Mouse (Mus musculus): ENCODE measurements around the gene Nfkbia.

Gene Nfkbia

DNA sequence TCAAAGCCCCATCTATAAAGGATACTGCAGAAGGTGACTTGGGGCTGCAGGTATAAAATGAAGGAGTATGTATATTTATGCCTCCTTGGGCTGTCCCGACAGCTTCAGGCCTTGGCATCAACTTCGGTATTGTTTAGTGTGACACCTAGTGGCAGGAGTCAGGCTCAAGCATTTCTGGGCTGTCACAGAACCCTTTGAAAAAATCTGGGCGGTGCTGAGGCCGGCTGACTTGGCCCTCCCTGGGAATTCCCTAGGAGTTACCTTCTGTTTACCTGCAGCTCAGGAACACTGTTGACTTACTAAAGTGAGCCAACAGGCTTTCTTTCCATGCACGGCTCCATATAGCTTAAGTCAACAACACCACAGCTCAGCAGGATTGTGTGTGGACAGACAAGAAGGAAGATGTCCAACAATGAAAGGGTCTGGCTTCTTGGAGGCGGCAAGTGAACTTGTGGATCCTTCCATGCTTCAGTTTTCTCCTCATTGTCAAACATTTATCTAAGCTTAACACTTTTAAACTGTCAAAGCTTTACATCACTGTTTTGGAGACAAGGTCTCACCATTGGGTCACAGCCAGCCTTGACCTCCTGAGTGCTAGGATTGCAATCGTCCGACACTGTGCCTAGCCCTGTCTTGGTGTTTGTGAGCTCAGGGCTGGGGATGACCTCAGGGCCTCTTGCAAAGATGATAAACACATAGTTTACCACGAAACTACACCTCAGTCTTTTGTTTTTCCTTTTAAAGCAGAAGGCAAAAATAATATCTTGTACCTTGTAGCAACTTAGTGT, 2.9 kb upstream of the Nfkbia start:
- no peak for TF ChIP-seq GATA4 (IDR thresholded peaks at IDR 0.05; ENCODE audit: insufficient replicate concordance, low read length)

DNA sequence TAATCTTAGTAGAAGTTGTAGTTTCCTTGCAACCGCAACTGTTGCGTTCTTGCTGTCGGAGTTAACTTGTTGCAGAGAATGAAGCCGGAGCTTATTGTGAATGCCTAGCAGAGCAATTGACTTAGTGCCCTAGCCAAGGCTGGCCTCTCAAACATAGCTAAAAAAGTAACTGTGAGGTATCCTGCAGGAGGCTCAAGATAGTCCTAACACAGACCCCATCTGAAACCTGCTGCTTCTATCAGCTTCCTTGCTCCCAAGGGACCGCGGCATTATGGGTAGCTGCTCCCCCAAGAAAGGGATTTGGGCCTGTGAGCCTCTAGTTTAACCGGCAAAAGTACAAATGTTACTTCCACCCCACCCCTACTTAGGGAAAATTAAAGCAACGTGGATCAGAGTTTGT, 934 bp upstream of the Nfkbia start:
- TF ChIP-seq GATA4 (IDR thresholded peaks at IDR 0.05; ENCODE audit: insufficient replicate concordance, low read length) = no peak

DNA sequence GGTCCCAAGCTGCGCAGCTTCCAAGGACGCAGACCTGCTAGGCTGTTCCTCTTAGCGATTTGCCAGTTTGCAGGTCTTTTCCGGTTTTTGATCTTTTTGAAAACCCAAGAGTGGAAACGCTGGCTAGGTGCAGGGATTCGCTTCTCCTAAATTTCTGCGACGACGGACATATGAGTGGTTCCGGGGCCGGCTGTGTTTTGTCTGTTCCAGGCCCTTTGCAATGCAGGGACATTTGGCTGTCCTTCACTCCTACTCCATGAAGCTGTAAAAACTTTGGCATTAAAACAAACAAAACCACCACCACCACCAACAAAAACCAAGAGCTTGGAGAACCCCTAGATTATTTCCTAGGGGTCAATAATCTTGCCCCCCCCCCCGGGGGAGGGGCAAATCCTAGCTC, 494 bp upstream of the Nfkbia start:
- no peak for TF ChIP-seq GATA4 (IDR thresholded peaks at IDR 0.05; ENCODE audit: insufficient replicate concordance, low read length)

DNA sequence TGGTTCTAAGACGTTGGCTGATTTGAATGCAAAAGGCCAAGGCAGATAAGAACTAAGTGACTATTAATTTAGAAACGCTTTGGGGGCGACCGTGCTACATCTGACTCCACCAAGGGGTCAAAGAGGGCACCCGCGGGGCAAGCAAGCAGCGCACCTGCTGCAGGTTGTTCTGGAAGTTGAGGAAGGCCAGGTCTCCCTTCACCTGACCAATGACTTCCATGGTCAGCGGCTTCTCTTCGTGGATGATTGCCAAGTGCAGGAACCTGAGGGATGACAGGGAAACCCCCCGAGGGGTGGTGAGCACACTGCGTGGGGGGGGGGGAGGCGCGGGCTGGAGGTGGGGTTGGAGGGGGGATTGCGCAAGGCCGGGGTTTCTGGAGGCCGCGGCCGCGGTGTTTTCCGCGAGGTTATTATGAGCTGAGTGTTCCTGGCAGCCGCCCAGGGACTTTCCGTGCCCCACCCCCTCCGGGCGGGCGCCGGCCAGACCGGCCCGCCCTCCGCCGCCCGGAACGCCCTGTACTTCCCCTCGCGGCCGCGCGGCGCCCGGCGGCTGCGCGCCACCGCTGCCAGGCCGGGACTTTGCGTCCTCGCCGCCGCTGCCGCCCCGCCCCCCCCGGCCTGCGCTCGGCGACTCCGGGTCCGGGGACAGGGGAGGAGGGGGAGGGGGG, 797 bp downstream of the Nfkbia start:
- TF ChIP-seq GATA4 (IDR thresholded peaks at IDR 0.05; ENCODE audit: insufficient replicate concordance, low read length) = peak; percentile 18; the same call in 1 of the 2 replicates

DNA sequence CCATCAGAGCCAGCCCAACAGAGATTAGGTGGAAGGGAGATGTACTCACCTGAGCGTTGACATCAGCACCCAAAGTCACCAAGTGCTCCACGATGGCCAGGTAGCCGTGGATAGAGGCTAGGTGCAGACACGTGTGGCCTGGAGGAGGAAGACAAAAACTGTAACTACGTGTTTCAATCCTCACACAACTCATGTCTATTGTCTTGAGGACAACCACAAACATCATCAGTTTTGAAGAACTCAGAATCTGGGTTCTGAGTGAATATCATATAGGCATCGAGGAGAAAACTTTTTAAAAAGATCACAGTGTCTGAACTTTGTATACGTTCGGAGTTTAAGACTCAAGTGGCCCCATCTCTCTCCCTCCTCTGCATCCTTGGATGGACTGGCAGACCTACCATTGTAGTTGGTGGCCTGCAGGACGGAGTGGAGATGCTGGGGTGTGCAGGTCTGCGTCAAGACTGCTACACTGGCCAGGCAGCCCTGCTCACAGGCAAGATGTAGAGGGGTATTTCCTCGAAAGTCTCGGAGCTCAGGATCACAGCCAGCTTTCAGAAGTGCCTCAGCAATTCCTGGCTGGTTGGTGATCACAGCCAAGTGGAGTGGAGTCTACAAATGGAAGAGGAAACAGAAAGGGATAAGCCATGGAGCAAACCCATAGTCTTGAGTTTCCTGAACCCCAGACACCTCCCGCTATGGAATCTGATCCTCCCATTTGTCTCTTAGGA, 1.6 kb downstream of the Nfkbia start:
- no peak for TF ChIP-seq GATA4 (IDR thresholded peaks at IDR 0.05; ENCODE audit: insufficient replicate concordance, low read length)

DNA sequence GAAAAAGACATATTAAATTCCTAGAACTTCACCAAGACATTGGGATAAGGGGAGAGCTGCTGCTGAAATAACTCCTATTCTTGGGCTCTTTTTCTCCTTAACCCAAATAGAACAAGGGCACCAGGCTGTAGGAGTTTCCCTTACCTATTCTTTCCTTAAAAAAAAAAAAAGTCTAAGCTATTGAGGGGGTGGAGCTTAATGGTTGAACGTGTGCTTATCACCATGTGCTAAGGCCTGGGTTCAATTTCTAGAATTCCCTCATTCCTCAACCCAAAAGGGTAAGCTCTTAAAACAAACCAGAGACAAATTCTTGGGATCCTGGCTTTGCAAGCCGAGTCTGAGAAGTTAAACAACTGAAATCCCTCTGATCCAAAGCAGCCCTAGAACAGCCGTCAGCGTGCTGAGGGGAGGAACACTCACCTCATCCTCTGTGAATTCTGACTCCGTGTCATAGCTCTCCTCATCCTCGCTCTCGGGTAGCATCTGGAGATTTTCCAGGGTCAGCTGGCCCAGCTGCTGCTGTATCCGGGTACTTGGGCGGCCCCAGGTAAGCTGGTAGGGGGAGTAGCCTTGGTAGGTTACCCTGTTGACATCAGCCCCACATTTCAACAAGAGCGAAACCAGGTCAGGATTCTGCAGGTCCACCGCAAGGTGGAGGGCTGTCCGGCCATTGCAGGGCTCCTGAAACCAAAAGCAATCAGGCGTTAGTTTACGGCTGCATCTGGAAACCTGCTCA, 2.3 kb downstream of the Nfkbia start:
- TF ChIP-seq GATA4 (IDR thresholded peaks at IDR 0.05; ENCODE audit: insufficient replicate concordance, low read length) = no peak

DNA sequence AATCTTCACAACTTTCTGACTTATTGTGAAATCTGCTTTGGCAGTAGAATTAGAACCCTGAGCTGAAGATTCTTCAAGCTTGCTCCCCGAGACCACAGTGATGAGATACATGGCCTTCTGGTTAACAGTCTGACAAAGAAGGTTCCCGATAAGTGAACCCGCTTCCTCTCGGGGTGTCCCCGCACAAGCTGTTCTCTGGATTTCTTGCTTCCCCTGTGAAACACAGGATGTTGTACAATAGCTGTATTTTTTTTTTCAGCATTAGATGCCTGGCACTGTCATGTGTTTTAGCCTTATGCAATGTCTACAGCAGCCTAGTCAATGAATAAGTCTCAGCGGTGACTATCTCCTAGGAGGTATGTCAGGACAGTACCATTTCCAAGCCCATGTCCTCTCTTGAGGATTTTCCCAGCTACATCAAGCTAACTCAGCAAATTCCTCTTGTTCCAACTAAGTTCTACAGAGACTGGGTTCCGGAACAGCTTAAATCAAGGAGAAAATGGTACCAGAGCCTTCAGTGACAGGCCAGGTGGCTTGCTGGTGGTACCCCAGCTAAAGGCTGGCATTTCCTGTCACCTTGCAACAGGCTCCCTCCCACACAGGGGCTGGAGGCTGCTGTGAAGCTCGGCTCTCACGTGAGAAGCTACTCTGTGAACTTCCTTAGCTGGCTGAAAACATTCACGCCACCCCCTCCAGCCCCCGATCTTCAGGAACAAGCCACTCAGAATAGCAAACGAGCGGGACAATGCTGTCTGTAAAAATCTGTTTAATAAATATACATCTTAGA, 3.6 kb downstream of the Nfkbia start:
- TF ChIP-seq GATA4 (IDR thresholded peaks at IDR 0.05; ENCODE audit: insufficient replicate concordance, low read length) = peak; percentile 35; the same call in 1 of the 2 replicates

DNA sequence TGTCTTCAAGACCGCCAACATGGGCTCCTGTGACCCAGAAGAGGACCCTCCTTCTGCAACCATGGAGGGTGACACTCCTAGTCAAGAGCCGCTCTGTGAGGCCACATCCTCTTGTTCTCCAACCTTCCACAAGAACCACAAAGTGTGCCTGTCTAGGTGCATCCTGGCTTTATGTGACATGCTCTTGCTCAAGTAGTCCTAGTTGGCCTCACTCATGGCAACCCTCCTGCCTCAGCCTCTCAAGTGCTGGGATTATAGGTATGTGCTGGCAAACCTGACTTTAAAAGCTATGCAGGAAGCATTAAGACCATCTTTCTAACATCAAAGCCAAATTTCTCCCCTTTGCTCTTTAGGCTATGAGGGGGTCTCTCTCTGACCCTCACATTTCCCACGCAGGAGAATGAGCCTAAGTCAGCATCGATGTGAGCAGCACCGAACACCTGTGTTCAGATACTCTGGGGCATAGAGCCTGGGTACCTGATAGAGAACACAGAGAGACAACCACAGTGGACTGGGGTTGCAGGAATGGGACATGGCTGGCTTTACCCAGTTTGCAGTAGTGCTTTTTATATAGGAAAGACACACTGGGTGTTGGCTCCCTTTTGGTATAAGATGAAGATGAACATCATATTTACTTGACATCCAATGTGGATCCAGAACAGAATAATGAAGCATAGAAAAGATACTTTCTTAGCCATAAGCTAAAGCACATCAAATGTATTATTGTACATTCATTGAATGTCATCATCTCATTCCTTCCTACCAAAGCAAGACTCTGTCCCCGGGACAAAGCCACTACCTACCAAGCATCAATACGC, 4.4 kb downstream of the Nfkbia start:
- TF ChIP-seq GATA4 (IDR thresholded peaks at IDR 0.05; ENCODE audit: insufficient replicate concordance, low read length) = no peak

DNA sequence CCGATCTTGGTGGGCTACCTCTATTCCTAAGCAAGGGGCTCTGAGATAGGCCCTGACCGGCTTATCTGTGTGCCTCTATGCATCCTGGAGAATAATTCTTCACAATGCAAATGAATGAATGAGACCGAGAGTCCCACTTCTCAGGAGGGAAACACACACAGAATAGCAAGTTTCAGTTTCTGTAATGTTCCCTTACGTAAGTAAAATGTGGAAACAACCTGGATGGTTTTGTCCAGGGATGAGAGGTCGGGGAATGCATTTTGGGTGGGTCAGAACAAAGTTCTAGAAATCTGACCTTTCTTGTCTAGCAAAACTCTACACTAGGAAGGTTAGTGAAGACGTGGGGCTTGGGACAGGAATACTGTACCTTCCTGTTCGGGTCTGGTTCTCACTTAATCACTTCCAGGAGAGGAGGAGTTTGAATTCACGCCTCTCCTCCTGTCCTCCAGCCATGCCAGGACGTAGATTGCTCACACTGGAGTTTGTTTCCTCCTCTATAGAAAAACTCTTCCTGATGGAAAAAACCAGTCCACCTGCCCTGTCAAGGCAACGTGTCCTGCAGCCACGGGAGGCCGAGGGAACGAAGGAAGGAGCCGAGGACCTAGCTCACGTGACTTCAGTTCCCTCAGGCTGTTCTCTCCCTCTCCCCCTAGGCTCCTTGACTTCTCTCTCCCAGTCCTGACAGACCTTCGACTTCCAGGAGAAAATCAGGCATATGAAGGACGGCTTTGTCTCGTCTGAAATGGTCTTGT, 5.3 kb downstream of the Nfkbia start:
- no peak for TF ChIP-seq GATA4 (IDR thresholded peaks at IDR 0.05; ENCODE audit: insufficient replicate concordance, low read length)

DNA sequence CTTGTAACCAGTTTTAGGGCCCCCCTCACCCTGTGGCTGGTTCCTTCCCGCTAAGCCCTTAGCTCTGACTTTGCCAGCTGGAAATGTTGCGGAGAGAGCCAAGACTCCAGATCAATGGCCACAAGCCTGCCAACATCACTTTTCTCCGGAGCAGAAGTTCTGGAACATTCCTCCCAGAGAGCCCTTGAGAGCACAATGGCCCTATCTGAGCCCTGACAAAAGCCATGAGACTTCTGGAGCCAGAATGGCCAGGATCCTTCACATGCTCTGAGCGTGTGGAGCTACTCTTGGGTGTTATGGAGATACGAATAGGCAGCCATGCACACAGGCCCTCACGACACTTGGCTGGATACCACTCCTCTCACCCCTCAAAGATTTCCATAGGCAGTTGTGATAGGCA, 7.6 kb downstream of the Nfkbia start:
- TF ChIP-seq GATA4 (IDR thresholded peaks at IDR 0.05; ENCODE audit: insufficient replicate concordance, low read length) = no peak

DNA sequence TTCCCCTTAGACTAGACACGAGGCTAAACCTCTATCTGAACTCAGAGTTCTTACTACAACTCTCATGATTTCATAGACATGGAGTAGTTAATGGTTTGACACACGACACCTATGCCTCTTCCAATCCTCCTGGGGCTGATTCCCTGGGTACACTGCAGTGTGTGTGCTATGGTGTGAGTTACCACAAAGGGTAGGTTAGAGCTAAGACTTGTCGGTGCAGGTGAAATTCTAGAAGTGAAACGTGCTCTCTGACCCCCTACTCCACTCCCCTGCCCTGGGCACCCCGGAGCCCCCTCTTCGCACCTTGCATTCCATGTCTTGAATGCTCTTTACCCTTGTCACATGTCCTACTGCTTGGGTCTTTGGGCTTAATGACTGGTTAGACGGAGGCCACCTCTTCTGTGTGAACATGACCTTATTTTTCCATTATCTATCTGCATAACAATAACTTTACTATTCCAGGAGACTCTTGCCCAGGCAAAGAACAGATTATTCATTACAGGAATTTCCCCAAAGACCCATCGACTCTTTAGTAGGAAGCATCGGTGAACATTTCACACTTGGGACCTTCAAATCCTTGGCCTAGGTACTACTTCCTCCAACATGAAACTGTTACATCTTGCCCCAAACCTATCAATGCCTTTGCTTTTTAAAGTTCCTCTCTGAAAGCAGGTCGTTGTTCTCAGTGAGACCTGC, 8.2 kb downstream of the Nfkbia start:
- TF ChIP-seq GATA4 (IDR thresholded peaks at IDR 0.05; ENCODE audit: insufficient replicate concordance, low read length) = no peak

DNA sequence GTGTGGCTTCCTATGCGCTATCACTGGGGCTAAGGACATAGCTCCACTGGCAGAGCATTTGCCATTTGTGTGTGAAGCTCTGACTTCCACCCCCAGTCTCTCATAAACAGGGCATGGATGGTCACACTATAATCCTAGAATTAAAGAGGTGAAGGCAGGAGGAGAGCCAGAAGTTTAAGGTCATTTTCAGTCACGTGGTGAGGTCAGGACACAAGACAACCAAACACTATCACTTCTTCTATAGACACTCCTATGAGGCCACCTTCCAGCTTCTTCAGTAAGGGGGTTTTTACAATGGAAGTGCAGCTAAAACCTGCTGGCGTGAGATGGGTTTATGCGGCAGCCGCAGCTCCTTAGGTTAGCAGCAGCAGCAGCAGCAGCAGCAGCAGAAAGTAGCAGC, 8.9 kb downstream of the Nfkbia start:
- TF ChIP-seq GATA4 (IDR thresholded peaks at IDR 0.05; ENCODE audit: insufficient replicate concordance, low read length) = no peak

Data from liver, adult (tissue).